Mouse (Mus musculus): ENCODE data around the gene Galnt2. TPM values are rescaled to one million over a fixed set of nuclear protein-coding genes. Genes with fewer than 3 reads are reported as not detected.

Galnt2 gene
- total RNA-seq, 4 experiments from 2014 or later: 47.0 to 66.5 (median 54.4) TPM

DNA sequence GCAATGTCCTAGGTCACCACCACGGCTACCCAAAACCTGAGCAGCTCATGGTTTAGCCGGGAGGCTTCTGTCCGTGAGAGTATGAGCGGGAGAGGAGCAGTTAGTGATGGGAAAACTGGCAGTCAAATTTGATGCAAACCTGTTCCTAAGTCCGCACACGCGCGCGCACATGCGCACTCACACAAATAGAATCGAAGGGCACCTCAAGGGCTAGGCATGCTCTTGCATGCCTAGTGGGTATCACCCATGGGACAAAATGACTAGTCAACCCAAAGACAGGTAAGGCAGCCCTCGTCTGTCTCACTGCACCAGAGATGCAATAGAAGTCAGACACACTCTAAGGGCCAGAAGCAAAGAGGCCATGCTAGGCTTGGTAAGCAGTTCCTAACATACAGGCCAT lies 145.2 kb downstream of the Galnt2 start:
- no peak for DNase-seq

DNA sequence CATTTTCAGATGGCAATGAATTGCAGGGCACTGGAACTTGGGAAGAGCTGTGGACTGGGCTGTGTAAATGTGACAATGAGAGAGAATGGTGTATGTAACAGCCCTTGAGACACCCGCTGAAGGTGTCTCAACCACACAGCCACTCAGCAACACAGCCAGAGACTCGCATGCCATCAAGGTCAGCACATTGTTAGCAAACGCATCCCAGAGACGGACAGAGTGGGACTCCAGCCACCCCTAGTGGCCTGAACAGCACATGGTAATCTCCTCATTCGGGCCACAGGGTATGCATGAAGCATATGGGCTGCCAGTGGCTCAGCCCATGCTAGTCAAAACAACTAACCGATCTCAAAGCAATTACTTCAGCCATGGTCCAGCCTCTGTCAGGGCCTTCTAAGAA lies 148.1 kb downstream of the Galnt2 start:
- no peak for DNase-seq

GRCm38 (mm10) chr8:124382235-124382634 lies 151.0 kb downstream of the Galnt2 start:
- DNase-seq: no peak

GRCm38 (mm10) chr8:124384336-124384735 lies 153.1 kb downstream of the Galnt2 start:
- DNase-seq: no peak

DNA sequence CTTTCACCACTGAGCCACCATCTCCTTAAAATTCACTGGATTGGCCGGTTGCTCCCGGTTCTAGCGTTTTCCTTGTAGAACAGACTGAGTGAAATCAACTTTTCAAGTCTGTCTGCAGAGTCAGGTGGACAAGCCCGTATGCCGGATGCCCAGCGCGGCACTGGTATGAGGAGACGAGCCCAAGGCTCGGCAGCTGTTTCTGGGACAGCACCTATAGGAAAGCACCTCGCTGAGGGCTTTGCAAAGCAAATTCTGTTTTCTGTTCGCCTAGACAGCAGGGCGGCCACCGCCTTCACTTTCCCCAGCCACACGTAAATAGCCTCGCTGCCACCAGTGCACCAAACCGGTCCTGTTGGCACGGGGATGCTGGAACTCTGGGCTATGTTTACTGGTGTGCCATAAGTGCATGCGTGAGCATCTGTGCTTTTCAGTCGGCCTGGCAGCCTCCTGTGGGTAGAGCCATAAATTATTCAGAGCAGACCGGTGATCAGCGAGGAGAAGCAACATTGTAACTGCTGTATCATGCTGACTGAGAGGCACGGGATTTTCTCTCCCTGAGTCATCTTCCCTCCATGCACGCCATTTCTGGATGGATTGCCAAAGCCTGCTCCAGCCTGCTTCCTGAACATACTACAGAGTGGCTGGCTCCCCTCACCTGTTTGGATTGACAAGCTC lies 155.2 kb downstream of the Galnt2 start:
- DNase-seq: no peak

GRCm38 (mm10) chr8:124389495-124389894 lies 158.3 kb downstream of the Galnt2 start:
- no peak for DNase-seq

DNA sequence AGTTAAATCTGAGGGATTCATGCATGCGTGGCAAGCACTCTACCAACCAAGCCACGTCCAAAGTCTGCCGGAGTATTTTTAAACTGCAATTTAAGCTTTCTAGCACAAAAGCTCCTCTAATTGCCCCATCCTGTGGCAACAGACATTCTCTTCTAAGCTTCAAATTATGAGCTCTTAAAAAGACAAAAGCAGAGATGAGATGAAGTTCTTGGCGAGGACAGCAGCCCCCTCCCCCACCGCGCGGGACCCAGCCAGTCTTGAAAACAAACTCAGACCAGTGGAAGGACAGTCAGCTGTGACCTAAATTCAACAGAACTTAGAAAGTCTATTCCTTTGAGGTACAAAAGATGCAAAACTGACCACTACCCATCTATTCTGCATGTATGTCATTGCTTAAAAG lies 160.0 kb downstream of the Galnt2 start:
- DNase-seq: no peak

DNA sequence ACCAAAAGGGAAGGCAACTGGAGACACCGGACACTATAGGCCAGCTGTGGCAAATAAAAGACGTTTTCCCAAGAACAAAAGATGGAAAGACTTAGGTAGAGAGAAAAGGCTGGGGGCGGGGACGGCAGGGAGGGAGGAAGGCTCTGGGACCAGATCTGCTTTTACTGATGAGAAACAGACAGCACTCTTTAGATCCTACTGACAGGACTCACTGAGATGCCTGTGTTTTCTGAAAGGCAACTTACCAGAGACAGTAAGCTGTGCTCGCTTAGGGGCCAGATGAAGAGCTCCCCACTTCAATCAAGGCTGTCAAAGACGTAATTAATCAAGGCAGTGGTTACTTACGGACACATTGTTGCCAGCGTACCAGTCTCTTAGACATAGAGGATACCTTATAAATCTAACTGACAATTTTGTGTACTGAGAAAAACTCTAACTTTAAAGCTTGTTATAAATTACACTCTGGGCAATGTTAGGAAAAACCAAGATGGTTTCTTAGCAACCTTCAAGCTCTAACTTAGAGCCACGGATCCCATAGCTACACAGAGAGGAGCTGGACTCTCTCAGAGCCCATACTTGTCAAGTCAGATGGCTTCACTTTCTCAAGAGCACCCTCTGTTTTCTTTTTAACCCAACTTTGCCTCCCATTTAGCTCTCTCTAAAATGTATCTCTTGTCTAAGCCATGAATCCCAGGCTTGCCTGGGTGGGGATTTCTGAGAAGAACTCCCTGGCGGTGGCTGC lies 161.3 kb downstream of the Galnt2 start:
- DNase-seq: no peak

DNA sequence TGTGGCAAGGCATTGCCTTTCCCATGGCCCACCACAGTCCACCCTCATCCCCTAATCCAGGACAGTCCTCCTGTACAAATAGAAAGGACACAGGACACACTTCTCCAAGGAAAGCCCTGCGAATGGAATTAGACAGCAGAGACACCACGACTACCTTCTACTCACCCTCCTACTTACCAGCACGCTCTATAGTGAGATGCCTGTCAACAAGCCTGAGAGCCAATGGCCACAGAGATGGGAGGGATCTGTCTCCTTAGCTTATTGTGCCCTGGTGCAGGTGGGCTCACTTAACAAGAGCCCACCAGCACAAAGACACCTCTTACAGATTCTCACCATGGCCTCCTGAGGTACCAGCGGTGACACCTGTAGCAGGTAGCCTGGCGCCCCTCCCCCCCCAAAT lies 161.8 kb downstream of the Galnt2 start:
- DNase-seq: no peak

DNA sequence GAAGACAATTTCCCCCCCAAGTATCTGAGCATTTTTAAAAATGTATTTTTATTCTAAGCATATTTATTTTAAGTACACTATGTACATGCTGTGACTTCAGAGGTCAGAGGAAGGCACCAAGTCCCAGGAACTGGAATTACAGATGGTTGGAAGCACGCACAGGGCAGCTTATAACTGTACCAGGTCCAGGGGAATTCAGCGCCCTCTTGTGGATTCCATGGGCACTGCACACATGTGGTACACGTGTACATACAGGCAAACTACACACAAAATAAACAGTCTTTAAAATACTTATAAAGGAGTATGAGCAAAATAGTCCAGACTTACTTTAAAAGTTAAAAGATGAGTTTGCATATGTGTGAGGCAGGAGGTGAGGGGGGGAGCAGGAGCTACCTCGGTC lies 162.7 kb downstream of the Galnt2 start:
- DNase-seq: no peak

- no peak for DNase-seq
Observed at GRCm38 (mm10) chr8:124394951-124395350, 163.8 kb downstream of the Galnt2 start.

Other genes with a start within 250 kb of the Galnt2 start
- 10 to 100 TPM; 12.0 to 23.2 (median 16.6) TPM for gene Abcb10, start 248.3 kb upstream of the Galnt2 start, total RNA-seq (2022)
- 10 to 100 TPM; 20.0 to 27.7 (median 24.9) TPM for gene Taf5l, start 210.0 kb upstream of the Galnt2 start, total RNA-seq (2022)
- gene Urb2, start 209.9 kb upstream of the Galnt2 start, total RNA-seq (2022): 10 to 100 TPM; 11.8 to 14.7 (median 14.2) TPM
- 10 to 100 TPM in 3 of 4 experiments, 1 to 10 TPM in 1; 9.0 to 14.1 (median 12.0) TPM for gene Pgbd5, start 208.3 kb downstream of the Galnt2 start, total RNA-seq (2022)